Mouse (Mus musculus): ENCODE measurements around the gene 1700016C15Rik. TPM values are rescaled to one million over a fixed set of nuclear protein-coding genes. Genes with fewer than 3 reads are reported as not detected.

1700016C15Rik gene
- not detected in 2 replicates for polyA plus RNA-seq (2012; ENCODE audit: insufficient read depth, insufficient read length, low replicate concordance, missing spikeins)

DNA sequence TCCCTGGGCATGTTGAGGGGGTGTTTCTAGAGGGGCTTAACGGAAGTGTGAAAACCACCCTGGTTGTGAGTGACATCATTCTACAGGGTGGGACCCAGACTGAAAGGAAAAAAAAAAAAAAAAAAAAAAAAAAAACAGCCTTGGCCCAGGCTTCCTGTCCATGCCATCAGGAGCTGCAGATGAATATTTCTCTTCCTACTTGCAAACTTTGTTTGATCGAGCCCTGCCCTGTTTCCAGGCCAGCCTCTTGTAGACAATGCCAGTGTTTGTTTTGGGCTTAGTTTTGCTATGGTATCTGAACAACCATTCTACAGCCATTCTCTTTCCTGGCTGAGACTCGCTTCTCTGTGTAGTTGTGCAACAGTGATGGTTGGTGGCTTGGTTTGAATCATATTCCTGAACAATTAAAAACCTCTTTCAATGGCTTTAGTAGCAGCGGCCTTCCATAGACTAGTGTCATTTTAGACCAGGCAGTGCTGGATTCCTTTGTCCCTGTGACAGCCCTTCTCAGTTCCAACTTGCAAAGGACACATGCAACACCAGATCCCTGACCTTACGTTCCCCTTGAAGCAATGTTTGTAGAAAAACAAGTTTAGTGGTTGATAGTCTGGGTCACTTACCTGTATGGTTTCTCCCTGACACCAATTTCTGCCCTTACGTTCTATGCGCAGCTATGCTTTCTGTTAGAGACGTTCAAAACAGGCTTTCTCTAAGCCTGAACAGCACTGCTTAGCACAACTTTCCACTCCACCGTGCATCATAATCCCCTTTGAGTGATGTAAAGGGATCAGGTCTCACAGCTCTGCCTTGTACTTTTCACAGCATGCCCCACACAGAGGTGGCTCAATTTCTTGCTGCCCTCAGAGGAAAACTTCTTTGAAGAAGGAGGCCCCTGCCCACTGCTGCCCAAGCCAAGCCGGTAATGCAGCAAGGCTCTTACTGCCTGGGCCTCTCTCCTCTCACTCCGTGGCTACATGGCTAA lies at the start of gene 1700016C15Rik:
Gene 1700016C15Rik, plus strand, starts transcription at position 772 of the 982 bp plus-strand sequence.
- H3K4me3 ChIP-seq (ENCODE audit: insufficient read depth, low read depth, low read length), result no peak within 1 kb of the TSS

DNA sequence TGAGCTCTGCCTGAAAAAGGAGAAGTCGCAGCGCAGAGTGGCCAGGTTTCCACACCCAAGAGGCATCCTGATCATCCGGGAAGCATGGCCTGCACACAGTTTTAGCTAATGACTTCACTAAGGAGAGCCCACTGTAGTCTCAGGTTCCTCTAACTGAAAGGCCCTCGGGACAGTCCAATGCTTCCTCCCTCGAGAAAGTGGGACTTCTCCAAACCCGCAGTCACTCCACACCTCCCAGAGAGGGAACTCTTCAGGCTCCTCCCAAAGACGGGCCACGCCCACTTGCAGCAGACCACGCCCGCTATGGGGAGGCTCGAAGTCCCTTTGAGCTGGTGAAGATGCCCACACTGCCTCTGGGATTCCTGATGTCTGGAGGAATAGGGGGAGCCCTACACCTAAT lies 48.4 kb upstream of the 1700016C15Rik start:
- WGBS, result 83% methylated on average over 11 of the region's 11 CpGs
- TF ChIP-seq CTCF (IDR thresholded peaks at IDR 0.05; ENCODE audit: insufficient read depth, low read depth, low read length) (no peak), POLR2A (IDR thresholded peaks at IDR 0.05; ENCODE audit: insufficient read depth, low read depth, low read length) (no peak)
- Histone ChIP-seq H3K4me1 (ENCODE audit: control insufficient read depth, insufficient read depth, low read length) (0 out of 2 replicates have a peak, but pooled peaks cover 2% of the 10 kb centered on the region), H3K4me3 (ENCODE audit: insufficient read depth, low read depth, low read length) (no peak overlapping the region), H3K27ac (ENCODE audit: insufficient read depth, low read depth, low read length) (no peak overlapping the region)

More for the DNA sequence above, at the start of gene 1700016C15Rik:
- no peaks in the 10 kb centered on the region for H3K4me1 ChIP-seq (ENCODE audit: control insufficient read depth, insufficient read depth, low read length)
- no peak within 1 kb of the TSS for H3K27ac ChIP-seq (ENCODE audit: insufficient read depth, low read depth, low read length)
- TF ChIP-seq CTCF (IDR thresholded peaks at IDR 0.05; ENCODE audit: insufficient read depth, low read depth, low read length) (no peak), POLR2A (IDR thresholded peaks at IDR 0.05; ENCODE audit: insufficient read depth, low read depth, low read length) (no peak)
- WGBS, result 77% methylated on average over 11 of the region's 11 CpGs

GRCm38 (mm10) chr1:177683931-177684836 lies 45.4 kb upstream of the 1700016C15Rik start:
- no peak overlapping the region for H3K4me3 ChIP-seq (ENCODE audit: insufficient read depth, low read depth, low read length)
- no peak overlapping the region for H3K27ac ChIP-seq (ENCODE audit: insufficient read depth, low read depth, low read length)
- 52% methylated on average over 18 of the region's 18 CpGs for WGBS
- no peak for TF ChIP-seq POLR2A (IDR thresholded peaks at IDR 0.05; ENCODE audit: insufficient read depth, low read depth, low read length)
- TF ChIP-seq CTCF (IDR thresholded peaks at IDR 0.05; ENCODE audit: insufficient read depth, low read depth, low read length), result no peak
- H3K4me1 ChIP-seq (ENCODE audit: control insufficient read depth, insufficient read depth, low read length), result 0 out of 2 replicates have a peak, but pooled peaks cover 2% of the 10 kb centered on the region

GRCm38 (mm10) chr1:177684901-177685300 lies 44.7 kb upstream of the 1700016C15Rik start:
- TF ChIP-seq CTCF (IDR thresholded peaks at IDR 0.05; ENCODE audit: insufficient read depth, low read depth, low read length) (no peak), POLR2A (IDR thresholded peaks at IDR 0.05; ENCODE audit: insufficient read depth, low read depth, low read length) (no peak)
- 4% methylated on average over 3 of the region's 3 CpGs for WGBS
- 0 out of 2 replicates have a peak, but pooled peaks cover 2% of the 10 kb centered on the region for H3K4me1 ChIP-seq (ENCODE audit: control insufficient read depth, insufficient read depth, low read length)
- H3K4me3 ChIP-seq (ENCODE audit: insufficient read depth, low read depth, low read length), result no peak overlapping the region
- no peak overlapping the region for H3K27ac ChIP-seq (ENCODE audit: insufficient read depth, low read depth, low read length)

DNA sequence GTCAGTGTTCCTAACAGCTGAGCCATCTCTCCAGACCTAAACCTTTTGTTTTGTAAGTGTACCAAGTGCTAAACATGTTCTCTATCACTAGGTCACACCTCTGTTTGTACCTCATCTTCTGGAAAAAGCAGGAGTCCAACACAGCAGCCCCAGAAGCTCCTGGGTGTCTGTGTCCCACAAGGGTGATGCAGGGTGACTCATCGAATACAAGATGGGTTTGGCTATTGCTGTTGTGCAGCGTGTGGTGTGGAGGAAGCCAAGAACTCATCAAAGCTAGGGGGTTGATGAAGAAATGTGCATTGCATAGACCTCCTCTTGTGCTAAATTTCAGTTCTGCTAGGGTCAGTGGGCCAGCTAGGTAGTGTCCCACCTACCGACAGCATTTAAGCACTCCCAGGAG lies 43.5 kb upstream of the 1700016C15Rik start:
- Histone ChIP-seq H3K4me3 (ENCODE audit: insufficient read depth, low read depth, low read length) (no peak overlapping the region), H3K4me1 (ENCODE audit: control insufficient read depth, insufficient read depth, low read length) (0 out of 2 replicates have a peak, but pooled peaks cover 2% of the 10 kb centered on the region), H3K27ac (ENCODE audit: insufficient read depth, low read depth, low read length) (no peak overlapping the region)
- 70% methylated on average over 3 of the region's 3 CpGs for WGBS
- TF ChIP-seq CTCF (IDR thresholded peaks at IDR 0.05; ENCODE audit: insufficient read depth, low read depth, low read length) (no peak), POLR2A (IDR thresholded peaks at IDR 0.05; ENCODE audit: insufficient read depth, low read depth, low read length) (no peak)

- TF ChIP-seq POLR2A (IDR thresholded peaks at IDR 0.05; ENCODE audit: insufficient read depth, low read depth, low read length) (no peak), CTCF (IDR thresholded peaks at IDR 0.05; ENCODE audit: insufficient read depth, low read depth, low read length) (no peak)
- Histone ChIP-seq H3K4me1 (ENCODE audit: control insufficient read depth, insufficient read depth, low read length) (0 out of 2 replicates have a peak, but pooled peaks cover 2% of the 10 kb centered on the region), H3K4me3 (ENCODE audit: insufficient read depth, low read depth, low read length) (no peak overlapping the region), H3K27ac (ENCODE audit: insufficient read depth, low read depth, low read length) (no peak overlapping the region)
- WGBS, result 84% methylated on average over 5 of the region's 5 CpGs
These were observed 42.6 kb upstream of the 1700016C15Rik start for GRCm38 (mm10) chr1:177686982-177687381.

DNA sequence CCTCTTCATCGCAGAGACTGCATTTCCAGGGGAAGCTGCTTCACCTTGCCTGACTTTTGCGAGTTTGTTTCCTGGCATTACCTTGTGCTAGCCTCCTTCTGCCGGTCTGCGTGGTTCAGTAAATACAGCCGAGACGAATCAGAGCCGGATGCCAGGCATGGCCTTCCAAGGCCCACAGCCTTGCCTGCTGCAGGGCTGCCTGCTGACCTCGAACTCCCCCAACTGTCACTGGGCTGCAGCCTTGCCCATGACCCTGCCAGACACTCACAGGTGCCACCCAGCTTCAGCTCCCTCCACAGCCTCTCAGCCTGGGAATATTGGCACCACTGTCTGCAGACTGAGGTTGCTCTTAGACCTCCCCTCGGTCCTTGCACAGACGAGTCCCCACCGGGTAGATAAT lies 37.1 kb upstream of the 1700016C15Rik start:
- Histone ChIP-seq H3K4me3 (ENCODE audit: insufficient read depth, low read depth, low read length) (no peak overlapping the region), H3K27ac (ENCODE audit: insufficient read depth, low read depth, low read length) (no peak overlapping the region), H3K4me1 (ENCODE audit: control insufficient read depth, insufficient read depth, low read length) (no peaks in the 10 kb centered on the region)
- no peak for TF ChIP-seq POLR2A (IDR thresholded peaks at IDR 0.05; ENCODE audit: insufficient read depth, low read depth, low read length)
- no peak for TF ChIP-seq CTCF (IDR thresholded peaks at IDR 0.05; ENCODE audit: insufficient read depth, low read depth, low read length)
- WGBS, result 86% methylated on average over 11 of the region's 11 CpGs

GRCm38 (mm10) chr1:177693486-177694252 lies 35.9 kb upstream of the 1700016C15Rik start:
- 93% methylated on average over 9 of the region's 9 CpGs for WGBS
- TF ChIP-seq CTCF (IDR thresholded peaks at IDR 0.05; ENCODE audit: insufficient read depth, low read depth, low read length) (no peak), POLR2A (IDR thresholded peaks at IDR 0.05; ENCODE audit: insufficient read depth, low read depth, low read length) (no peak)
- Histone ChIP-seq H3K4me3 (ENCODE audit: insufficient read depth, low read depth, low read length) (no peak overlapping the region), H3K27ac (ENCODE audit: insufficient read depth, low read depth, low read length) (no peak overlapping the region), H3K4me1 (ENCODE audit: control insufficient read depth, insufficient read depth, low read length) (no peaks in the 10 kb centered on the region)
